9 mouse cellular contexts compared by ENCODE assay signal in genomic region chr2:150607086-150607485, GRCm38 (mm10). TPM values are rescaled to one million over a fixed set of nuclear protein-coding genes. Genes with fewer than 3 reads are reported as not detected.
DNase-seq lines count a peak whose midpoint lies in the region; ATAC-seq and TF ChIP-seq lines count a peak whose summit lies in the region.
"Had no signal": no experiment of that assay in that cellular context is flagged by ENCODE, and none has a peak within 500 bp of the region (broad histone marks: within the 10 kb centered on the region; RNA-seq: fewer than 3 reads in every experiment).

No protein-coding gene starts in this region.

- no peaks in the 10 kb centered on the region for H3K36me3 ChIP-seq in forebrain, embryonic 15.5 days
- H3K36me3 ChIP-seq in limb, embryonic 14.5 days (ENCODE audit: control insufficient read depth, insufficient read depth, low read length): no peaks in the 10 kb centered on the region; the same call in 1 of the 2 replicates
- no peaks in the 10 kb centered on the region for H3K36me3 ChIP-seq in neural tube, embryonic 14.5 days (ENCODE audit: control insufficient read depth, insufficient read depth, low read length)

- H3K4me2 ChIP-seq in forebrain, embryonic 15.5 days (replicated peaks): peak overlapping the region; percentile 80
- no peak overlapping the region; the same call in 1 of the 2 replicates for H3K4me2 ChIP-seq in limb, embryonic 14.5 days (replicated peaks; ENCODE audit: low read depth, low read length, severe bottlenecking)
- peak overlapping the region; percentile 85 for H3K4me2 ChIP-seq in neural tube, embryonic 14.5 days (ENCODE audit: low read depth, low read length)

- TF ChIP-seq POLR2A in limb, embryonic 14.5 days (IDR thresholded peaks at IDR 0.05; ENCODE audit: borderline replicate concordance, extremely low read depth, insufficient read depth, insufficient read length): no peak

- 87% methylated on average over 1 of the region's 1 CpGs for WGBS in forebrain, embryonic 15.5 days
- 59% methylated on average over 1 of the region's 1 CpGs for WGBS in limb, embryonic 14.5 days
- WGBS in neural tube, embryonic 14.5 days: 62% methylated on average over 1 of the region's 1 CpGs

- H3K9me3 ChIP-seq in forebrain, embryonic 15.5 days: no peaks in the 10 kb centered on the region
- H3K9me3 ChIP-seq in limb, embryonic 14.5 days (ENCODE audit: control insufficient read depth, low read length): no peaks in the 10 kb centered on the region
- no peaks in the 10 kb centered on the region for H3K9me3 ChIP-seq in neural tube, embryonic 14.5 days (ENCODE audit: control insufficient read depth, low read length)

- H3K4me3 ChIP-seq in forebrain, embryonic 15.5 days: peak overlapping the region; percentile 93
- 0 out of 2 replicates have a peak overlapping the region, but pooled peaks have one; percentile 79 for H3K4me3 ChIP-seq in limb, embryonic 14.5 days (replicated peaks; ENCODE audit: low read length)
- H3K4me3 ChIP-seq in neural tube, embryonic 14.5 days (ENCODE audit: low read depth, low read length): peak overlapping the region; percentile 85; the same call in 1 of the 2 replicates

- peaks cover 15% of the 10 kb centered on the region for H3K4me1 ChIP-seq in forebrain, embryonic 15.5 days
- H3K4me1 ChIP-seq in limb, embryonic 14.5 days (ENCODE audit: control insufficient read depth, insufficient read depth, low read length): peaks cover 6% of the 10 kb centered on the region; the same call in 1 of the 2 replicates
- peaks cover 10% of the 10 kb centered on the region; the same call in 1 of the 2 replicates for H3K4me1 ChIP-seq in neural tube, embryonic 14.5 days (ENCODE audit: control insufficient read depth, insufficient read depth, low read length)

- H3K27me3 ChIP-seq in forebrain, embryonic 15.5 days: no peaks in the 10 kb centered on the region
- H3K27me3 ChIP-seq in limb, embryonic 14.5 days (ENCODE audit: control insufficient read depth, insufficient read depth, low read length): no peaks in the 10 kb centered on the region
- no peaks in the 10 kb centered on the region for H3K27me3 ChIP-seq in neural tube, embryonic 14.5 days (ENCODE audit: control insufficient read depth, insufficient read depth, low read length)

- H3K27ac ChIP-seq in forebrain, embryonic 15.5 days (replicated peaks): no peak overlapping the region
- no peak overlapping the region for H3K27ac ChIP-seq in limb, embryonic 14.5 days (replicated peaks; ENCODE audit: low read depth, low read length)
- H3K27ac ChIP-seq in neural tube, embryonic 14.5 days (ENCODE audit: low read depth, low read length): no peak overlapping the region

- ATAC-seq in forebrain, embryonic 15.5 days (replicated peaks): no peak
- ATAC-seq in limb, embryonic 14.5 days (ENCODE audit: low FRiP score, low read depth): no peak
- ATAC-seq in neural tube, embryonic 14.5 days (ENCODE audit: low read depth): no peak
- ATAC-seq in megakaryocyte progenitor cell, adult 5-6 weeks (replicated peaks; ENCODE audit: poor library complexity): no peak

- peak; percentile 42 to 53 for DNase-seq in lung, adult 18-20 months
- no peak for DNase-seq in lung, postnatal 4 days
- DNase-seq in limb, embryonic 14.5 days (ENCODE audit: low spot score): no peak
- DNase-seq in layer of hippocampus, postnatal 25 days (ENCODE audit: extremely low spot score in 1 of 2, low spot score in 1 of 2): no peak
- DNase-seq in cerebellum, postnatal 14 days: no peak
- DNase-seq: kidney, adult 8-10 months had no signal

- H3K9ac ChIP-seq in forebrain, embryonic 15.5 days (replicated peaks): no peak overlapping the region
- H3K9ac ChIP-seq in limb, embryonic 14.5 days (ENCODE audit: low read depth, low read length, severe bottlenecking): no peak overlapping the region
- no peak overlapping the region for H3K9ac ChIP-seq in neural tube, embryonic 14.5 days (replicated peaks; ENCODE audit: low read depth, low read length)

RNA-seq across cellular contexts. Expression of gene Apmap, which starts 1.3 kb away (rescaled TPM):
- polyA plus RNA-seq in forebrain, embryonic 15.5 days (2015; fragmentation: Nextera tagmentation; extraction: Ambion mirVana): 40.9 and 41.0 TPM in 2 replicates
- 39.2 and 39.5 TPM in 2 replicates for polyA plus RNA-seq in limb, embryonic 14.5 days (2012; rRNA removed)
- polyA plus RNA-seq in limb, embryonic 14.5 days (2014; fragmentation: Nextera tagmentation; extraction: Ambion mirVana): 30.9 and 31.6 TPM in 2 replicates
- 48.3 and 48.4 TPM in 2 replicates for polyA plus RNA-seq in neural tube, embryonic 14.5 days (2014; fragmentation: Nextera tagmentation; extraction: Ambion mirVana)
- total RNA-seq in layer of hippocampus, postnatal 25 days (2021): 10 to 100 TPM; 52.4 to 58.0 TPM
- total RNA-seq in megakaryocyte progenitor cell, adult 5-6 weeks (2015): 33.7 and 36.6 TPM in 2 replicates
- 71.2 and 73.6 TPM in 2 replicates for total RNA-seq in megakaryocyte progenitor cell, adult 5-6 weeks (2017)

RNA-seq across cellular contexts. Expression of gene Cst7, which starts 36.9 kb away (rescaled TPM):
- 0.64 TPM in 1 of 2 replicates, not detected in the other for polyA plus RNA-seq in forebrain, embryonic 15.5 days (2015; fragmentation: Nextera tagmentation; extraction: Ambion mirVana)
- polyA plus RNA-seq in limb, embryonic 14.5 days (2012; rRNA removed): 1.6 and 1.9 TPM in 2 replicates
- 2.4 and 3.8 TPM in 2 replicates for polyA plus RNA-seq in limb, embryonic 14.5 days (2014; fragmentation: Nextera tagmentation; extraction: Ambion mirVana)
- 0.82 TPM in 1 of 2 replicates, not detected in the other for polyA plus RNA-seq in neural tube, embryonic 14.5 days (2014; fragmentation: Nextera tagmentation; extraction: Ambion mirVana)
- total RNA-seq in layer of hippocampus, postnatal 25 days (2021): under 1 TPM in 1 of 2 experiments, not detected in 1; 0.27 TPM
- 422 and 485 TPM in 2 replicates for total RNA-seq in megakaryocyte progenitor cell, adult 5-6 weeks (2015)
- 323 and 389 TPM in 2 replicates for total RNA-seq in megakaryocyte progenitor cell, adult 5-6 weeks (2017)

Comparison
In these comparisons a context has a peak if more than half of its experiments do, and no peak if none do; other contexts are left out.
1. DNase-seq: peak in lung, adult 18-20 months (2 of 2); none in lung, postnatal 4 days (0 of 2), limb, embryonic 14.5 days (single experiment), layer of hippocampus, postnatal 25 days (0 of 2) and cerebellum, postnatal 14 days (0 of 2).
2. Peak in every context shown above with its lines, with median percentiles within 50 percentile points of each other: H3K4me3 ChIP-seq.